Mouse (Mus musculus) G1E-ER4 (cell line): ENCODE data around the gene Kcnd3. TPM values are rescaled to one million over a fixed set of nuclear protein-coding genes. Genes with fewer than 3 reads are reported as not detected.

Experiments used
- GATA1 ChIP-seq: IDR thresholded peaks from one replicate; pipeline ENCODE4 v1.8.0; 2012; ENCODE audit warnings: low read length, inconsistent platforms
- polyA plus RNA-seq: library from polyadenylated mRNA; stranded (reverse); fragments of >175 nt; gene quantifications from 2 replicates; pipeline ENCODE4 v1.2.3, GENCODE M21; 2012

The Kcnd3 gene
- polyA plus RNA-seq, 1 experiment: not detected

GRCm38 (mm10) chr3:105538819-105539607 is 86.9 kb downstream of the Kcnd3 start:
- TF ChIP-seq GATA1: no peak

- TF ChIP-seq GATA1: no peak
Measured at GRCm38 (mm10) chr3:105542741-105543140, 90.6 kb downstream of the Kcnd3 start.

- TF ChIP-seq GATA1: no peak
Measured at GRCm38 (mm10) chr3:105544106-105544505, 92.0 kb downstream of the Kcnd3 start.

- TF ChIP-seq GATA1: no peak
Measured at GRCm38 (mm10) chr3:105546611-105547071, 94.5 kb downstream of the Kcnd3 start.

GRCm38 (mm10) chr3:105548074-105548771 is 96.1 kb downstream of the Kcnd3 start:
- TF ChIP-seq GATA1: no peak

GRCm38 (mm10) chr3:105559456-105559855 is 107.3 kb downstream of the Kcnd3 start:
- no peak for TF ChIP-seq GATA1

GRCm38 (mm10) chr3:105566973-105567372 is 114.8 kb downstream of the Kcnd3 start:
- no peak for TF ChIP-seq GATA1

- TF ChIP-seq GATA1: no peak
Measured at GRCm38 (mm10) chr3:105567472-105567871, 115.3 kb downstream of the Kcnd3 start.

- no peak for TF ChIP-seq GATA1
Measured at GRCm38 (mm10) chr3:105568403-105568802, 116.3 kb downstream of the Kcnd3 start.

- TF ChIP-seq GATA1: no peak
Measured at GRCm38 (mm10) chr3:105568851-105569250, 116.7 kb downstream of the Kcnd3 start.

- no peak for TF ChIP-seq GATA1
Measured at GRCm38 (mm10) chr3:105569310-105569752, 117.2 kb downstream of the Kcnd3 start.

GRCm38 (mm10) chr3:105569950-105570349 is 117.8 kb downstream of the Kcnd3 start:
- no peak for TF ChIP-seq GATA1

GRCm38 (mm10) chr3:105570818-105571217 is 118.7 kb downstream of the Kcnd3 start:
- TF ChIP-seq GATA1: no peak

- TF ChIP-seq GATA1: no peak
Measured at GRCm38 (mm10) chr3:105571944-105572343, 119.8 kb downstream of the Kcnd3 start.

GRCm38 (mm10) chr3:105573156-105573555 is 121.0 kb downstream of the Kcnd3 start:
- TF ChIP-seq GATA1: no peak

GRCm38 (mm10) chr3:105578320-105578719 is 126.2 kb downstream of the Kcnd3 start:
- no peak for TF ChIP-seq GATA1

- no peak for TF ChIP-seq GATA1
Measured at GRCm38 (mm10) chr3:105581119-105581518, 129.0 kb downstream of the Kcnd3 start.
